Mouse (Mus musculus) embryonic facial prominence, embryonic 14.5 days (tissue): ENCODE measurements around the gene Bpifb4. TPM values are rescaled to one million over a fixed set of nuclear protein-coding genes. Genes with fewer than 3 reads are reported as not detected.

Experiments
- ATAC-seq: fragments of 200-750 bp; cut with Nextera tagmentation; 2 replicates; pipeline ENCODE4 v1.8.0; 2017; ENCODE audit warnings: low read depth, moderate number of reproducible peaks, moderate TSS enrichment
- DNase-seq: peaks from one replicate; pipeline ENCODE4 v3.0.0-alpha.2; 2015; ENCODE audit warnings: low spot score
- H3K27ac ChIP-seq: fragments of 300-500 bp; sonication (generic); replicated peaks from 2 replicates; pipeline ENCODE4 v1.5.1; 2014; ENCODE audit warnings: low read depth, mild to moderate bottlenecking, low read length, moderate library complexity
- H3K27me3 ChIP-seq: fragments of 300-500 bp; sonication (generic); replicated peaks from 2 replicates; pipeline ENCODE4 v1.6.1; 2014; ENCODE audit warnings: low read length; ENCODE audit not compliant: control insufficient read depth, insufficient read depth
- H3K36me3 ChIP-seq: fragments of 300-500 bp; sonication (generic); 2 replicates; pipeline ENCODE4 v1.6.1; 2014; ENCODE audit warnings: low read length, mixed read lengths; ENCODE audit not compliant: control insufficient read depth, insufficient read depth
- H3K4me1 ChIP-seq: fragments of 300-500 bp; sonication (generic); 2 replicates; pipeline ENCODE4 v1.6.1; 2014; ENCODE audit warnings: antibody characterized with exemption, low read length; ENCODE audit not compliant: control insufficient read depth, insufficient read depth
- H3K4me2 ChIP-seq: fragments of 300-500 bp; sonication (generic); 2 replicates; pipeline ENCODE4 v1.6.1; 2014; ENCODE audit warnings: low read depth, mild to moderate bottlenecking, low read length, moderate library complexity, mixed read lengths
- H3K4me3 ChIP-seq: fragments of 300-500 bp; sonication (generic); 2 replicates; pipeline ENCODE4 v1.5.1; 2014; ENCODE audit warnings: low read depth, mild to moderate bottlenecking, low read length
- H3K9ac ChIP-seq: fragments of 300-500 bp; sonication (generic); 2 replicates; pipeline ENCODE4 v1.6.1; 2014; ENCODE audit warnings: low read depth, mild to moderate bottlenecking, low read length, moderate library complexity, mixed read lengths
- H3K9me3 ChIP-seq: fragments of 300-500 bp; sonication (generic); 2 replicates; pipeline ENCODE4 v1.6.1; 2016; ENCODE audit warnings: low read length; ENCODE audit not compliant: control insufficient read depth
- WGBS: fragments of 180-500 bp; shearing (Covaris S2); extraction: QIAGEN DNeasy Blood & Tissue Kit; methylation state at CpG from one replicate; pipeline ENCODE4 v1.1.7; 2014; 5-methylcytosine and 5-hydroxymethylcytosine counted together
- polyA plus RNA-seq: library from polyadenylated mRNA; unstranded; fragments of >200 nt; fragmentation: Nextera tagmentation; extraction: Ambion mirVana; gene quantifications from 2 replicates; pipeline ENCODE4 v1.2.1, GENCODE M21; 2014

Bpifb4 gene
- polyA plus RNA-seq, 1 experiment from 2014 or later = 0.11 TPM

- DNase-seq (no peak), ATAC-seq (no peak)
- Histone ChIP-seq H3K4me1 (no peaks in the 10 kb centered on the region), H3K9ac (no peak overlapping the region), H3K36me3 (no peaks in the 10 kb centered on the region), H3K27me3 (no peaks in the 10 kb centered on the region), H3K9me3 (no peaks in the 10 kb centered on the region), H3K27ac (no peak overlapping the region), H3K4me3 (no peak overlapping the region), H3K4me2 (no peak overlapping the region)
- 82% methylated on average over 6 of the region's 6 CpGs for WGBS
Measured at GRCm38 (mm10) chr2:153931125-153931524, 6.9 kb upstream of the Bpifb4 start.

- DNase-seq = no peak
- Histone ChIP-seq H3K27me3 (no peaks in the 10 kb centered on the region), H3K4me3 (no peak overlapping the region), H3K9me3 (no peaks in the 10 kb centered on the region), H3K4me1 (no peaks in the 10 kb centered on the region), H3K27ac (no peak overlapping the region), H3K4me2 (no peak overlapping the region), H3K9ac (no peak overlapping the region), H3K36me3 (no peaks in the 10 kb centered on the region)
- WGBS = 61% methylated on average over 6 of the region's 6 CpGs
- ATAC-seq = no peak
Measured at GRCm38 (mm10) chr2:153933311-153933710, 4.7 kb upstream of the Bpifb4 start.

- WGBS = 86% methylated on average over 6 of the region's 6 CpGs
- DNase-seq (no peak), ATAC-seq (no peak)
- H3K27me3 ChIP-seq = no peaks in the 10 kb centered on the region
- no peak overlapping the region for H3K27ac ChIP-seq
- no peaks in the 10 kb centered on the region for H3K9me3 ChIP-seq
- no peak overlapping the region for H3K4me3 ChIP-seq
- H3K9ac ChIP-seq = no peak overlapping the region
- H3K4me1 ChIP-seq = no peaks in the 10 kb centered on the region
- no peaks in the 10 kb centered on the region for H3K36me3 ChIP-seq
- no peak overlapping the region for H3K4me2 ChIP-seq
Measured at GRCm38 (mm10) chr2:153935348-153935747, 2.7 kb upstream of the Bpifb4 start.

GRCm38 (mm10) chr2:153943537-153943936 is 5.5 kb downstream of the Bpifb4 start:
- Histone ChIP-seq H3K4me3 (no peak overlapping the region), H3K9ac (no peak overlapping the region), H3K36me3 (no peaks in the 10 kb centered on the region), H3K27ac (no peak overlapping the region), H3K4me1 (no peaks in the 10 kb centered on the region), H3K4me2 (no peak overlapping the region), H3K27me3 (no peaks in the 10 kb centered on the region), H3K9me3 (no peaks in the 10 kb centered on the region)
- peak; percentile 23 for DNase-seq
- WGBS = 34% methylated on average over 3 of the region's 3 CpGs
- ATAC-seq = no peak

- no peak for DNase-seq
- Histone ChIP-seq H3K36me3 (no peaks in the 10 kb centered on the region), H3K27ac (no peak overlapping the region), H3K27me3 (no peaks in the 10 kb centered on the region), H3K9ac (no peak overlapping the region), H3K4me1 (no peaks in the 10 kb centered on the region), H3K4me2 (no peak overlapping the region), H3K4me3 (no peak overlapping the region), H3K9me3 (no peaks in the 10 kb centered on the region)
- ATAC-seq = no peak
- WGBS = 78% methylated on average over 8 of the region's 8 CpGs
Measured at GRCm38 (mm10) chr2:153944567-153944966, 6.6 kb downstream of the Bpifb4 start.

- no peak overlapping the region for H3K27ac ChIP-seq
- no peaks in the 10 kb centered on the region for H3K9me3 ChIP-seq
- ATAC-seq (no peak), DNase-seq (peak; percentile 35)
- H3K4me3 ChIP-seq = no peak overlapping the region
- H3K4me2 ChIP-seq = no peak overlapping the region
- H3K4me1 ChIP-seq = no peaks in the 10 kb centered on the region
- no peaks in the 10 kb centered on the region for H3K36me3 ChIP-seq
- WGBS = 27% methylated on average over 6 of the region's 6 CpGs
- H3K9ac ChIP-seq = no peak overlapping the region
- no peaks in the 10 kb centered on the region for H3K27me3 ChIP-seq
Measured at GRCm38 (mm10) chr2:153952897-153953296, 14.9 kb downstream of the Bpifb4 start.

- Histone ChIP-seq H3K9ac (no peak overlapping the region), H3K4me1 (no peaks in the 10 kb centered on the region), H3K9me3 (no peaks in the 10 kb centered on the region), H3K27me3 (no peaks in the 10 kb centered on the region), H3K27ac (no peak overlapping the region), H3K4me3 (no peak overlapping the region), H3K36me3 (no peaks in the 10 kb centered on the region), H3K4me2 (0 out of 2 replicates have a peak overlapping the region, but pooled peaks have one; percentile 23)
- 0% methylated on average over 6 of the region's 6 CpGs for WGBS
- ATAC-seq (peak; percentile 60), DNase-seq (peak; percentile 56)
Measured at GRCm38 (mm10) chr2:153953836-153954235, 15.8 kb downstream of the Bpifb4 start.

GRCm38 (mm10) chr2:153962821-153963331 is 24.9 kb downstream of the Bpifb4 start:
- Histone ChIP-seq H3K36me3 (no peaks in the 10 kb centered on the region), H3K9me3 (no peaks in the 10 kb centered on the region), H3K27ac (no peak overlapping the region), H3K4me2 (no peak overlapping the region), H3K4me3 (no peak overlapping the region), H3K27me3 (no peaks in the 10 kb centered on the region), H3K9ac (no peak overlapping the region), H3K4me1 (no peaks in the 10 kb centered on the region)
- ATAC-seq (no peak), DNase-seq (no peak)
- 68% methylated on average over 4 of the region's 4 CpGs for WGBS

- no peak overlapping the region for H3K4me3 ChIP-seq
- H3K4me1 ChIP-seq = no peaks in the 10 kb centered on the region
- DNase-seq (no peak), ATAC-seq (no peak)
- H3K27me3 ChIP-seq = no peaks in the 10 kb centered on the region
- H3K4me2 ChIP-seq = no peak overlapping the region
- H3K27ac ChIP-seq = no peak overlapping the region
- 94% methylated on average over 1 of the region's 1 CpGs for WGBS
- H3K9me3 ChIP-seq = no peaks in the 10 kb centered on the region
- no peaks in the 10 kb centered on the region for H3K36me3 ChIP-seq
- H3K9ac ChIP-seq = no peak overlapping the region
Measured at GRCm38 (mm10) chr2:153963334-153963733, 25.3 kb downstream of the Bpifb4 start.
